Mouse (Mus musculus) cortical plate, adult 2 months (tissue): ENCODE measurements around the gene Ctsw. TPM values are rescaled to one million over a fixed set of nuclear protein-coding genes. Genes with fewer than 3 reads are reported as not detected.

Source experiments
- H3K27ac ChIP-seq: fragments of 200-500 bp; 2 replicates; pipeline ENCODE4 v1.5.1; 2012; ENCODE audit warnings: low read length, control low read depth, inconsistent platforms; ENCODE audit not compliant: insufficient read depth
- H3K4me1 ChIP-seq: fragments of 200-500 bp; 2 replicates; pipeline ENCODE4 v1.6.1; 2011; ENCODE audit warnings: low read length; ENCODE audit not compliant: control insufficient read depth, insufficient read depth
- H3K4me3 ChIP-seq: fragments of 200-500 bp; 2 replicates; pipeline ENCODE4 v1.5.1; 2011; ENCODE audit warnings: mild to moderate bottlenecking, low read length, control low read depth; ENCODE audit not compliant: insufficient read depth
- CTCF ChIP-seq: fragments of 200-500 bp; IDR thresholded peaks from 2 replicates; pipeline ENCODE4 v1.5.1; 2011; ENCODE audit warnings: mild to moderate bottlenecking, control low read depth, low read length; ENCODE audit not compliant: insufficient read depth; ENCODE audit errors: extremely low read depth
- POLR2A ChIP-seq: fragments of 200-500 bp; IDR thresholded peaks from 2 replicates; pipeline ENCODE4 v1.6.1; 2011; ENCODE audit warnings: mild to moderate bottlenecking, low read length, control low read depth; ENCODE audit not compliant: insufficient read depth; ENCODE audit errors: extremely low read depth
- polyA plus RNA-seq: library from polyadenylated mRNA; depleted of rRNA; stranded (reverse); fragments of >200 nt; gene quantifications from 2 replicates; pipeline ENCODE4 v1.2.3, GENCODE M21; 2012; rRNA removed

The Ctsw gene
- polyA plus RNA-seq, 1 experiment, result 0.27 TPM

- TF ChIP-seq CTCF (no peak), POLR2A (no peak)
- H3K4me1 ChIP-seq, result peaks cover 3% of the 10 kb centered on the region; the same call in 1 of the 2 replicates
- H3K27ac ChIP-seq, result no peak overlapping the region
- no peak overlapping the region for H3K4me3 ChIP-seq
Measured at GRCm38 (mm10) chr19:5418750-5419466, 49.4 kb downstream of the Ctsw start.

Other genes with a start within 250 kb of the Ctsw start
- gene Pacs1, start 195.4 kb downstream of the Ctsw start, polyA plus RNA-seq, result 47.0 and 47.8 TPM in 2 replicates
- gene Sf3b2, start 173.1 kb downstream of the Ctsw start, polyA plus RNA-seq, result 151 and 159 TPM in 2 replicates
- gene Gal3st3, start 170.2 kb downstream of the Ctsw start, polyA plus RNA-seq, result 61.9 and 62.3 TPM in 2 replicates
- not detected in 2 replicates for gene Catsper1, start 132.8 kb downstream of the Ctsw start, polyA plus RNA-seq
- 22.3 and 23.9 TPM in 2 replicates for gene Cst6, start 118.9 kb downstream of the Ctsw start, polyA plus RNA-seq
- 26.8 and 27.0 TPM in 2 replicates for gene Eif1ad, start 101.8 kb downstream of the Ctsw start, polyA plus RNA-seq
- 92.0 and 104 TPM in 2 replicates for gene Banf1, start 101.3 kb downstream of the Ctsw start, polyA plus RNA-seq
- 71.0 and 76.4 TPM in 2 replicates for gene Sart1, start 79.8 kb downstream of the Ctsw start, polyA plus RNA-seq
- not detected in 2 replicates for gene Tsga10ip, start 66.0 kb downstream of the Ctsw start, polyA plus RNA-seq
- gene Drap1, start 43.5 kb downstream of the Ctsw start, polyA plus RNA-seq, result 285 and 320 TPM in 2 replicates
- gene AI837181, start 43.4 kb downstream of the Ctsw start, polyA plus RNA-seq, result 99.8 and 101 TPM in 2 replicates
- gene Fosl1, start 21.0 kb downstream of the Ctsw start, polyA plus RNA-seq, result 0.21 TPM in 1 of 2 replicates, not detected in the other
- 23.8 and 24.5 TPM in 2 replicates for gene Ccdc85b, start 10.6 kb downstream of the Ctsw start, polyA plus RNA-seq
- gene Fibp, start 7.9 kb downstream of the Ctsw start, polyA plus RNA-seq, result 129 and 131 TPM in 2 replicates
- gene Efemp2, start 5.4 kb upstream of the Ctsw start, polyA plus RNA-seq, result 24.5 and 27.1 TPM in 2 replicates
- gene Mus81, start 19.9 kb upstream of the Ctsw start, polyA plus RNA-seq, result 38.6 and 39.5 TPM in 2 replicates
- gene Cfl1, start 21.9 kb upstream of the Ctsw start, polyA plus RNA-seq, result 1,356 and 1,455 TPM in 2 replicates
- 4.7 and 5.7 TPM in 2 replicates for gene 1700020D05Rik, start 35.3 kb upstream of the Ctsw start, polyA plus RNA-seq
- 150 and 162 TPM in 2 replicates for gene Snx32, start 42.0 kb upstream of the Ctsw start, polyA plus RNA-seq
- 0.02 and 0.04 TPM in 2 replicates for gene Ovol1, start 92.1 kb upstream of the Ctsw start, polyA plus RNA-seq
- gene Ap5b1, start 99.5 kb upstream of the Ctsw start, polyA plus RNA-seq, result 3.2 and 3.3 TPM in 2 replicates
- 50.2 and 61.3 TPM in 2 replicates for gene Rnaseh2c, start 133.4 kb upstream of the Ctsw start, polyA plus RNA-seq
- 111 and 115 TPM in 2 replicates for gene Kat5, start 141.7 kb upstream of the Ctsw start, polyA plus RNA-seq
- gene Rela, start 169.0 kb upstream of the Ctsw start, polyA plus RNA-seq, result 30.9 and 32.5 TPM in 2 replicates
- gene Sipa1, start 195.2 kb upstream of the Ctsw start, polyA plus RNA-seq, result 16.9 and 17.7 TPM in 2 replicates
- gene Map3k11, start 220.2 kb upstream of the Ctsw start, polyA plus RNA-seq, result 21.1 and 23.1 TPM in 2 replicates
- gene Pcnx3, start 220.4 kb upstream of the Ctsw start, polyA plus RNA-seq, result 59.9 and 60.8 TPM in 2 replicates
- gene Kcnk7, start 235.9 kb upstream of the Ctsw start, polyA plus RNA-seq, result 0.09 and 0.23 TPM in 2 replicates